Mouse (Mus musculus) CD4-positive, CD25-positive, alpha-beta regulatory T cell, adult 4 months (primary cell): ENCODE data around the gene Ccna2. TPM values are rescaled to one million over a fixed set of nuclear protein-coding genes. Genes with fewer than 3 reads are reported as not detected.

Experiments used
- ATAC-seq: one replicate; pipeline ENCODE4 v1.8.0; 2017
- polyA plus RNA-seq, 2 experiments: library from polyadenylated mRNA; unstranded; fragments of 100-300 nt; shearing (Covaris generic); gene quantifications; one replicate each; pipeline ENCODE4 v1.2.1; 2017

The Ccna2 gene
- polyA plus RNA-seq, 2 experiments from 2014 or later, result 3.6 to 3.9 TPM

DNA sequence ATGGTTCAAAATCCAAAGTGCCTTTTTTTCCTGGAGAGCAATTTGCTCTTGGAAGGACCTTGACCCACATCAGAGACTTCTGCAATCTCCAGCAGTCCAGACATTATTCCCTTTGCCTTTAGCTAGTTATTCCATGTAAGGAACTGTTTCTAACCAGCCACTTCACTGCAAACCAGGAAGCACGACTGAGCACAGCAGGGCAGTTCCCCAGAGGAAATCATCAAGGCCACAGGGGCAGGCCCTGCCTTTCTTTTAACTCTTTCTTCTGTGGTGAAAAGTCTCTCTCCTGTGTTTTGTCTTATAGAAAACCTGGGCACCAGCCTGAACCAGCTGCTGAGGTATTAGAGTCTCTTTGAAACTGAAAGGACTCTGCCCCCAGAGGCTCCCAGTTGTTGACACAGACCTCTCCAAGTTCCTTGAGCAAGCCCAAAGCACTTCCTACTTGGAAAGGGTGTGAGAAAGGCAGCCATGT lies 38.7 kb downstream of the Ccna2 start:
- no peak for ATAC-seq

DNA sequence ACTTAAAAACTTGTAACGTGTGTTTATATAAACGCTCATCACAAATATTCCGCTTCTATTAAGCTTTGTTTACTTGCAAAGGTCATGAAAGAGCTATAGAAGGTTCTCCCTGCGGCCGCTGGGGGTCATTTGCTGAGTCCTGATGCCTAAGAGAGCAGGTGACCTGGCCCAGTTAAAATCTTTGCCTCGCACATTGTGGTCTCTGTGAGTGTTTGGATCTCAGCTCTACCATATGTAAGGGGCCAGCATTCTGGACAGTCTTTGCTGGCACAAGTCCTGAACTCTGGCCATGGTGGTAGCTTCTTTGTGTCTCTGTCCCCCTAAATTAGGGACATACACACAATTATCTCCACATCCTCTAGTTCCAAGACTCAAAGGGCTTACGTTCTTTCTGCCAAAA lies 39.2 kb downstream of the Ccna2 start:
- ATAC-seq, result no peak

DNA sequence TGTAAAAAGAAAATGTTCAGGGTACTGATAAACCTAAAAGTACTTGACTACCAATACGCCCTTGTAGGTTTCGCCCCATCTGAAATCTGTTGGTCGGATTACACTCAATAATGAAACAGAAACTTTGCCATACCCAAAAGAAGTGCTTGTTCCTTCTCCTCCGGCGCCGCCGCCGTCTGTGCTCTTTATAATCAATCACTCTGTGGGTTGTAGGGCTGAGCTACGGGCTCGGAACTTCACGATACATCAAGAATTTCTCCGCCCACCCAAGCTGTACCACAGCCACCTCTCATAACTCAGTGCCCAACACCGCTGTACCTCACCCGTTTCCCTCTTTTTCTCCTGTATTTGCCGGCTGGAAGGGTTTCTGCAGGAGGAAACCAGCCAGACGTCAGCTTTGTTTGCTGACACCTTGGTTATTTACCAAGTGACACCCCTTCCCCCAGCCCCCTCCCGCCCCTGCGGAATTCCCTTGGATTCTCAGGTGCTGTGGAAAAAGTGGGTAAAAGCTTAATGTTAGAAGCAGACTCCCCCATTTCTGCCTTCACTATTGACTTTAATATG lies 39.9 kb downstream of the Ccna2 start:
- peak; percentile 62 for ATAC-seq

DNA sequence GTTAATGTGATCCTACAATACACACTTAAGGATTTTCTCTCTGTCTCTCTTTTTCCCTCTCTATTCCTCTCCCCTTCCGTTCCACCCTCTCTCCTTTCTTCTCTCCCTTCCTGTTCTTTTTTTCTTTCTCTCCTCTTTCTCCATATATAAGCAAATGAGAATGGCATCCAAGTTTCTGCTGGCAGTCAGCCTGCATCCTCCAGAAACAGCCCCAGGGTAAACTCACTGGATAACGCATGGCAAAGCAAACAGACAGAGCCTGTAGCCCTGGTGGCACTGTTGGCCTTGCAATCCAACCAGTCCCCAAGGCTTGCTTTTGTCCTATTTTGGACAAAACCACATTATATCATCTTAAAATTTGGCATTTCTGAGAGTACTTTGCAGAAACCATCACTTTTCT lies 40.7 kb downstream of the Ccna2 start:
- no peak for ATAC-seq

DNA sequence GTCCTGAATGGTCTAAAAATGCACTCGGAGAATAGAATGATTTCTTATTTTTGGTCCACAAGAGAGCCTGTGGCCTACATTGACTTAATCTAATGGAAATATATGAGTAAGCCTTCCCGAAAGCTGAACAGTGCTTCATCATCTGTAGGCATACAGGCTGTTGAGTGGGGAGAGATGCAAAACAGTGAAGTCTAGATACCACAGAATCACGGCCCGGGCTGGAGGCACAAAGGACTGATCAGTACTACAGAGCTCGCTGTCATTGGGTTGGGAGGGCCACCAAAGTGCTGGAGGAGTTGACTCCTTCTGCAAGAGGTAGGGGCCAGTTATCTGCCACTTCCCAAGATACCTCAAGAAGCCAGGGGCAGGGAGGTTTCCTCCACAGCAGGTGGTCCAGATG lies 41.2 kb downstream of the Ccna2 start:
- no peak for ATAC-seq

DNA sequence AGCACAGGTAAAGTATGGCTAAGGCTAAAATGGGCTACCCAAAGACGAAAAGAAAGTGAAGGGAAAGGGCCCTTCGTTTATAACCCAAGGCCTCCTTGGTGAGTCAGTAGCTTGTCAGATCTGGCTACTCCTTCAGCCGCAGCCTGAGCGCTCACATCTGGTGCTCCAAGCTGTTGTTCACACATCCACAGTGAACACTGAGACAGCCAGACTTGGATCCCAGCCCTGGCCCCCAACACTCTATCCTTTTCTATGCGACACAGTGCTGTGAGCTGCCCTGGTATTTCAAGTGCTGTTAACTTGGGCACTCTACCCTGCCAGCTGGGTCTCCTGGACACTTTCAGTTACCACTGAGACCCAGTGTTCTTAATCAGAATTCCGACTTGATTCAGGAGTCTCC lies 41.6 kb downstream of the Ccna2 start:
- ATAC-seq, result no peak

DNA sequence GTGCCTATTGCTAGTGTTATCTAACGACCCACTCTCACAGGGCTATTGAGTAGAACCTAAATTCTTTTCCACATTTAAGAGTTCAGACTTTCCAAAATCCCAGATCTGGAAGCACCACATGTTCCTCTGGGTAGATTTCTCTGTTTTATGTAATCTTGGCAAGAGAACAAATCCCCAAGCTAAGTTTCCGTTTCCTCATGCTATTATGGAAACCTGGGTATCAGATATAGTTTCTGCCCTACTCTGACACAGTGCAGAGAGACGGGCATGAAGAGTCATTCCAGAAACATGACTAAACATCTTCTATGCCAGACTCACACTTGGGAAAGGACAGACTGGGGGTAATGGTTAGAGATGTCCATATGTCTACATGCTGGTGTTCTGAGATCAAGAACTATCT lies 47.5 kb downstream of the Ccna2 start:
- ATAC-seq, result no peak

DNA sequence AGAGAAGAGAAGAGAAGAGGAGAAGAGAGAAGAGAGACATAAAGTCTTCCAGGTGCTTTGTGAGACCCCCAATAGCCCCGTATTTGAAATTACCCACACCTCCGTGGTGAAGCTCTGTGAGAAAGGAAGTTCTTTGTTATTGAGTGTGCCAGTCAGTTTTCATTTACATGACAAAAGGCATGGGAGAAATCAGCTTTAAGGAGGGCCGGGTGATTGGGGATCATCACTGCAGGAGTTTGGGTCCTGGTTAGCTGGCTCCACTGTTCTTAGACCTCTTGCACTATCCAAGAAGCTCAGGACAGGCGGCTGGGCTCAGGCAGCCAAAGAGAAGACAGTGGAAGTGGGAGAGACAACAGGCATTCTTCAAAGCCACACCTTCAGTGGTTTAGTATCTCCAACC lies 49.8 kb downstream of the Ccna2 start:
- no peak for ATAC-seq

DNA sequence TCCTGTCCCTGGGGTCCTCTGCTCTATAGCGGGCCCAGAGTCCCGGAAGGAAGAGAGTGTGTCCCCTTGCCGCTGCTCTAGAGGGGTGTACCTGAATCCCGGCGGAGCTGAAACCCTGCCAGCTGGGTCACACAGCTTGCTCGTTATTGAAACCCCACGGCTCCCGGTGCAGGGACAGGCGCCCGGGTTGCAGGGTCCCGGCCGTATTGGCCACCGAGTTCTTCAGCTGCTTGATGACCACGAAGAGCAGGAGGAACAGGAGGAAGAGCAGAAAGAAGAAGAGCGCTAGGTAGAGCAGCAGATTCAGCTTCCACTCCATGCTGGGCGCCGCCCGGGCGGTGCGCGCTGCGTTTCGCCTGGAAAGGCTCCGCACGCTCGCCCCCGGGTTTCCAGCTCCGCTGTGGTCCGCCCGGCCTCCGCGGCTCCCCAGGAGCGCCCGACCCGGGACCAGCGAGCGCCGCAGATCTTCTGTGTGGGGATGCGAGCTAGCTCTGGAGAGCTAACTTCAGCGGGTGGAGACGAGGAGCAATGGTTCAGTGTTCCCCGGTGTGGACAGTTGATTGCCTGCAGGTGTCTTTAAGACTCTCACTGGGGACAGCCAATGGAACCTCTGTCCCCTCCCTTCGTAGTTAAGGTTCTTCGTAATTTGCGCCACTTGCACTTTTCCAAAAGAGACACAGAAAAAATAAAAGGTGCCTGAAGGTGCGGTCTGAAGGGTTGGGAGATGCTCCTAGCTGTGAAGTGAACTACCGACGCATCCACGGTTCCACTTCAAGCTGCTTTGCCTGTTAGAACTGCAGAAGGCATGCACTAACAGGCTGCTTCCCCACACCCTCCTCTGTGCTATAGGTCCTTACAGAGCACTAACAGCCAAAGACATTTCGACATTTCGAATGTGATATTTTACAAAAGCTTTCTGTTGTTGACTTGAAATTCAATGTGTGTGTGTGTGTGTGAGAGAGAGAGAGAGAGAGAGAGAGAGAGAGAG lies 50.6 kb downstream of the Ccna2 start, which contains the start of gene Gm11549:
TSS of gene Gm11549 (minus strand) at position 741 of the 988 bp plus-strand sequence.
- ATAC-seq, result no peak

DNA sequence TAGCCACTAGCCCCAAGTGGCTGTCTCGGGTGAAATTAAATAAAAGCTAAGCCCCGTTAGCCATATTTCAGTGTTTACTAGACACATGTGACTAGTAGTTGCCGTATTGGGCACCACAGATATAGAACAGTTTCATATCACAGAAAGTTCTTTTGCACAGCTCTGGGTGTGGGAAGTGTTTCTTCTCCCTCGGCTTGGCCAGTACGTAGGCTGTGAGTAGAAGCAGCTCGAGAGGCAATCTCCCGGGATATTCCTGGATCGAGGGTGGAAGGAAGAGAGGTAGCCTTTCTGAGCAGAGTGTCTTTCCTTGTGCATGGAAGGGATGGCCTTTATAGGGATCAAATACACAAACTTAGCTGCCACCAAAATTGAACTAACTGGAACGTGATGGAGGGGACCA lies 55.8 kb downstream of the Ccna2 start:
- ATAC-seq, result no peak

Other genes starting within 250 kb of the Ccna2 start
- 100 to 1,000 TPM; 149 to 172 TPM for gene Anxa5, start 96.3 kb downstream of the Ccna2 start, polyA plus RNA-seq
- 1 to 10 TPM; 2.0 to 2.9 TPM for gene 1810062G17Rik, start 96.2 kb downstream of the Ccna2 start, polyA plus RNA-seq
- not detected for gene Gm11549, start 50.3 kb downstream of the Ccna2 start, polyA plus RNA-seq
- gene Exosc9, start 19.5 kb downstream of the Ccna2 start, polyA plus RNA-seq, result 10 to 100 TPM; 51.0 to 51.1 TPM
- under 1 TPM; 0.24 to 0.63 TPM for gene Bbs7, start 41.3 kb upstream of the Ccna2 start, polyA plus RNA-seq
- gene Trpc3, start 118.0 kb upstream of the Ccna2 start, polyA plus RNA-seq, result not detected